Mouse (Mus musculus) effector memory CD4-positive, alpha-beta T cell, adult 7 months (primary cell): ENCODE data around the gene D930020B18Rik. TPM values are rescaled to one million over a fixed set of nuclear protein-coding genes. Genes with fewer than 3 reads are reported as not detected.

Experiments used
- polyA plus RNA-seq: library from polyadenylated mRNA; unstranded; fragments of 100-300 nt; shearing (Covaris generic); gene quantifications from one replicate; pipeline ENCODE4 v1.2.1, GENCODE M21; 2017

Gene D930020B18Rik
- 0.11 TPM for polyA plus RNA-seq

GRCm38 (mm10) chr10:121641272-121642053, at the start of gene D930020B18Rik:
Gene D930020B18Rik, plus strand, starts transcription at chr10:121641588.

GRCm38 (mm10) chr10:121626186-121626882, 15.1 kb upstream of the D930020B18Rik start, which contains the start of gene Xpot:
Gene Xpot, minus strand, starts transcription at chr10:121626332.

DNA sequence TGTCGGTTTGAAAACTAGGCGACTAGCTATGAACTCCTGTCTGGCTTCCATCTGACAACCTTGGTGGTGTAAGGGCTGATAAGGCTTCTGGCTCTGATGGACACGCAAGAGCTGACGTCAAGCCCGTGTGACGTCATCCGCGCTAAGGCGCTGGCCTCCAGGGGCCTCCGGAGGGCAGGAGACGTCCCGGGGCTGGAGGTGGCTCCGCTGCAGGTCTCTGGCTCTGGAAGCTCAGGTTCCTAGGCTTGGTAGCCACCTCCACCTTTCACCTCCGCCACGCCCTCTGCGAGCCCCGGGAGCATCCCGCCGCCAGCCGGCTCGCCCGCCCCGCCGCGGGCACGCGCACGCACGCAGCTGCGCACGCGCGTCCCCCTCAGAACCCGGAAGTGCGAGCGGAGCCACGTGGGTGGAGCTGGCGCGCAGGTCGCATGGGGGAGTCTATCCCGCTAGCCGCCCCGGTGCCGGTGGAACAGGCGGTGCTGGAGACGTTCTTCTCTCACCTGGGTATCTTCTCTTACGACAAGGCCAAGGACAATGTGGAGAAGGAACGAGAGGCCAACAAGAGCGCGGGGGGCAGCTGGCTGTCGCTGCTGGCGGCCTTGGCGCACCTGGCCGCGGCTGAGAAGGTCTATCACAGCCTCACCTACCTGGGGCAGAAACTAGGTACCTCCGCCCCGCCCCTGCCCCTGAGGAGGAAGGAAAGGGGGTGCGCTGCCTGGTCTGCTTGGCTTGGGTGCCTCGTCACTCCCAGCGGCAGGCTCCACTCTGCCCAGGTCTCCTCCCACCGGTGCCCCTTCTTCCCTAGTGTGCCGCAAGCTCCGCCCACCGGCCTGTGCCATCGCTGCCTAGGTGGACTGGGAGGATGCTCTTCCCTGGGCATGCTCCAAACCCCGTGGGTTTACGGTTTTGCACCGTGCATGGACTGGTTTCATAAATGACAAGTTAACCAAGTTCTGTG, 98.4 kb downstream of the D930020B18Rik start, which contains the start of gene BC048403:
BC048403 (plus strand) TSS at position 390 of the 958 bp plus-strand sequence.

Other genes with a start within 250 kb of the D930020B18Rik start
- gene Rassf3, start 165.2 kb upstream of the D930020B18Rik start, polyA plus RNA-seq, result 31.8 TPM
- 80.4 TPM for gene Tbk1, start 54.8 kb upstream of the D930020B18Rik start, polyA plus RNA-seq
- gene Xpot, start 15.3 kb upstream of the D930020B18Rik start, polyA plus RNA-seq, result 35.2 TPM
- gene BC048403, start 98.3 kb downstream of the D930020B18Rik start, polyA plus RNA-seq, result 5.4 TPM